Mouse (Mus musculus) kidney, adult 2 months (tissue): Measurements from ENCODE around the gene Cd52.

Experiments used
- CTCF ChIP-seq: fragments of 200-500 bp; conservative IDR thresholded peaks from 2 replicates; pipeline ENCODE4 v1.5.1; 2011; ENCODE audit warnings: low read depth, mild to moderate bottlenecking, control low read depth, low read length, moderate library complexity, mixed read lengths; ENCODE audit not compliant: insufficient read depth, insufficient read length
- POLR2A ChIP-seq: fragments of 200-500 bp; IDR thresholded peaks from one replicate; pipeline ENCODE4 v1.6.1; 2011; ENCODE audit warnings: low read depth, low read length, control low read depth

GRCm38 (mm10) chr4:134138857-134139256 is 44.0 kb upstream of the Cd52 start:
- TF ChIP-seq CTCF (peak; percentile 8; the same call in 1 of the 2 replicates), POLR2A (no peak)
